Mouse (Mus musculus) ES-Bruce4 (cell line): ENCODE measurements around the gene Ctla4. TPM values are rescaled to one million over a fixed set of nuclear protein-coding genes. Genes with fewer than 3 reads are reported as not detected.

Source experiments
- H3K27ac ChIP-seq: 2 replicates; pipeline ENCODE4 v1.5.1; 2012; ENCODE audit warnings: low read length, inconsistent platforms; ENCODE audit not compliant: insufficient read depth
- H3K27me3 ChIP-seq: 2 replicates; pipeline ENCODE4 v1.6.1; 2012; ENCODE audit warnings: mild to moderate bottlenecking, low read length, inconsistent platforms; ENCODE audit not compliant: control insufficient read depth, poor library complexity, insufficient read depth, severe bottlenecking
- H3K36me3 ChIP-seq: 2 replicates; pipeline ENCODE4 v1.6.1; 2012; ENCODE audit warnings: inconsistent platforms, mild to moderate bottlenecking, low read length, moderate library complexity; ENCODE audit not compliant: control insufficient read depth, poor library complexity, insufficient read depth, severe bottlenecking
- H3K4me1 ChIP-seq: one replicate; pipeline ENCODE4 v1.8.1; 2011; ENCODE audit warnings: low read length; ENCODE audit not compliant: control insufficient read depth, insufficient read depth
- H3K4me3 ChIP-seq: 2 replicates; pipeline ENCODE4 v1.5.1; 2011; ENCODE audit warnings: low read depth, mild to moderate bottlenecking, low read length
- H3K9ac ChIP-seq: 2 replicates; pipeline ENCODE4 v1.6.1; 2012; ENCODE audit warnings: low read depth, mild to moderate bottlenecking, inconsistent platforms; ENCODE audit not compliant: poor library complexity, severe bottlenecking
- H3K9me3 ChIP-seq: replicated peaks from 2 replicates; pipeline ENCODE4 v1.6.1; 2012; ENCODE audit warnings: mild to moderate bottlenecking, low read length, inconsistent platforms; ENCODE audit not compliant: control insufficient read depth, poor library complexity, insufficient read depth, severe bottlenecking
- CTCF ChIP-seq: IDR thresholded peaks from one replicate; pipeline ENCODE4 v1.8.1; 2011; ENCODE audit warnings: low read depth, low read length
- EP300 ChIP-seq: IDR thresholded peaks from 2 replicates; pipeline ENCODE4 v1.6.1; 2011; ENCODE audit warnings: low read depth, low read length; ENCODE audit not compliant: insufficient read depth
- POLR2A ChIP-seq: IDR thresholded peaks from one replicate; pipeline ENCODE4 v1.8.1; 2011; ENCODE audit warnings: low read length; ENCODE audit not compliant: insufficient read depth
- polyA plus RNA-seq: library from polyadenylated mRNA; stranded (reverse); fragments of >200 nt; gene quantifications from 2 replicates; pipeline ENCODE4 v1.2.4, GENCODE M21; 2011; ENCODE audit warnings: low read depth; ENCODE audit not compliant: missing spikeins, insufficient read depth, insufficient read length

Ctla4 gene
- polyA plus RNA-seq, 1 experiment = not detected

GRCm38 (mm10) chr1:60948112-60948511 is 61.3 kb downstream of the Ctla4 start:
- H3K27ac ChIP-seq = no peak overlapping the region
- no peak overlapping the region for H3K9ac ChIP-seq
- TF ChIP-seq EP300 (no peak), CTCF (no peak), POLR2A (no peak)

GRCm38 (mm10) chr1:60952958-60953357 is 66.2 kb downstream of the Ctla4 start:
- no peaks in the 10 kb centered on the region for H3K9me3 ChIP-seq
- H3K9ac ChIP-seq = no peak overlapping the region
- TF ChIP-seq EP300 (no peak), POLR2A (no peak), CTCF (no peak)
- no peaks in the 10 kb centered on the region for H3K27me3 ChIP-seq
- no peak overlapping the region for H3K4me3 ChIP-seq
- no peak overlapping the region for H3K27ac ChIP-seq
- H3K4me1 ChIP-seq = no peaks in the 10 kb centered on the region
- H3K36me3 ChIP-seq = no peaks in the 10 kb centered on the region

More at GRCm38 (mm10) chr1:60948112-60948511, 61.3 kb downstream of the Ctla4 start:
- H3K4me3 ChIP-seq = no peak overlapping the region
- no peaks in the 10 kb centered on the region for H3K9me3 ChIP-seq
- no peaks in the 10 kb centered on the region for H3K27me3 ChIP-seq
- no peaks in the 10 kb centered on the region for H3K4me1 ChIP-seq
- no peaks in the 10 kb centered on the region for H3K36me3 ChIP-seq

GRCm38 (mm10) chr1:60953686-60954085 is 66.9 kb downstream of the Ctla4 start:
- no peak overlapping the region for H3K4me3 ChIP-seq
- no peak overlapping the region for H3K27ac ChIP-seq
- H3K4me1 ChIP-seq = no peaks in the 10 kb centered on the region
- no peaks in the 10 kb centered on the region for H3K27me3 ChIP-seq
- H3K9ac ChIP-seq = no peak overlapping the region
- no peaks in the 10 kb centered on the region for H3K9me3 ChIP-seq
- H3K36me3 ChIP-seq = no peaks in the 10 kb centered on the region
- TF ChIP-seq EP300 = no peak

- no peak for TF ChIP-seq EP300
- no peak for TF ChIP-seq POLR2A
- TF ChIP-seq CTCF = no peak
- Histone ChIP-seq H3K9ac (no peak overlapping the region), H3K27me3 (no peaks in the 10 kb centered on the region), H3K27ac (no peak overlapping the region), H3K4me3 (no peak overlapping the region), H3K36me3 (no peaks in the 10 kb centered on the region), H3K4me1 (no peaks in the 10 kb centered on the region), H3K9me3 (no peaks in the 10 kb centered on the region)
Measured at GRCm38 (mm10) chr1:60954759-60955158, 68.0 kb downstream of the Ctla4 start.

GRCm38 (mm10) chr1:60955186-60955585 is 68.4 kb downstream of the Ctla4 start:
- Histone ChIP-seq H3K9ac (no peak overlapping the region), H3K36me3 (no peaks in the 10 kb centered on the region), H3K27me3 (no peaks in the 10 kb centered on the region), H3K4me1 (no peaks in the 10 kb centered on the region), H3K27ac (no peak overlapping the region), H3K9me3 (no peaks in the 10 kb centered on the region), H3K4me3 (no peak overlapping the region)
- TF ChIP-seq POLR2A = no peak
- no peak for TF ChIP-seq CTCF
- TF ChIP-seq EP300 = no peak

GRCm38 (mm10) chr1:60956196-60956595 is 69.4 kb downstream of the Ctla4 start:
- H3K9me3 ChIP-seq = no peaks in the 10 kb centered on the region
- H3K27me3 ChIP-seq = no peaks in the 10 kb centered on the region
- no peaks in the 10 kb centered on the region for H3K4me1 ChIP-seq
- no peaks in the 10 kb centered on the region for H3K36me3 ChIP-seq
- TF ChIP-seq CTCF (no peak), EP300 (no peak), POLR2A (no peak)
- no peak overlapping the region for H3K9ac ChIP-seq
- no peak overlapping the region for H3K4me3 ChIP-seq
- no peak overlapping the region for H3K27ac ChIP-seq
